Mouse (Mus musculus) hindbrain, postnatal 0 days (tissue): ENCODE results near the gene Usp27x. TPM values are rescaled to one million over a fixed set of nuclear protein-coding genes. Genes with fewer than 3 reads are reported as not detected.

Source experiments
- ATAC-seq: fragments of 200-750 bp; cut with Nextera tagmentation; 2 replicates; pipeline ENCODE4 v1.8.0; 2017; ENCODE audit warnings: mild to moderate bottlenecking, moderate TSS enrichment, moderate library complexity
- DNase-seq: peaks from one replicate; pipeline ENCODE4 v3.0.0-alpha.2; 2015; ENCODE audit warnings: low spot score
- H3K27ac ChIP-seq: fragments of 300-500 bp; sonication (generic); 2 replicates; pipeline ENCODE4 v1.5.1; 2014; ENCODE audit warnings: mild to moderate bottlenecking
- H3K27me3 ChIP-seq: fragments of 300-500 bp; sonication (generic); 2 replicates; pipeline ENCODE4 v1.6.1; 2014; ENCODE audit warnings: low read length, mixed read lengths; ENCODE audit not compliant: insufficient read depth
- H3K36me3 ChIP-seq: fragments of 300-500 bp; sonication (generic); 2 replicates; pipeline ENCODE4 v1.6.1; 2014; ENCODE audit warnings: low read length, mixed read lengths; ENCODE audit not compliant: insufficient read depth
- H3K4me1 ChIP-seq: fragments of 300-500 bp; sonication (generic); 2 replicates; pipeline ENCODE4 v1.6.1; 2014; ENCODE audit warnings: antibody characterized with exemption, low read length, mixed read lengths; ENCODE audit not compliant: insufficient read depth
- H3K4me2 ChIP-seq: fragments of 300-500 bp; sonication (generic); 2 replicates; pipeline ENCODE4 v1.6.1; 2014; ENCODE audit warnings: low read depth, mild to moderate bottlenecking, low read length, moderate library complexity, mixed read lengths
- H3K4me3 ChIP-seq: fragments of 300-500 bp; sonication (generic); 2 replicates; pipeline ENCODE4 v1.5.1; 2014; ENCODE audit warnings: low read length
- H3K9ac ChIP-seq: fragments of 300-500 bp; sonication (generic); replicated peaks from 2 replicates; pipeline ENCODE4 v1.6.1; 2014; ENCODE audit warnings: mild to moderate bottlenecking, low read length, moderate library complexity, mixed read lengths
- H3K9me3 ChIP-seq: fragments of 300-500 bp; sonication (generic); 2 replicates; pipeline ENCODE4 v1.6.1; 2016; ENCODE audit warnings: low read length, mixed read lengths
- CTCF ChIP-seq: IDR thresholded peaks from 2 replicates; pipeline ENCODE4 v1.5.1; 2016; ENCODE audit warnings: antibody characterized with exemption, control low read depth, low read depth
- WGBS: fragments of 180-500 bp; shearing (Covaris S2); extraction: QIAGEN DNeasy Blood & Tissue Kit; methylation state at CpG from one replicate; pipeline ENCODE4 v1.1.7; 2014; 5-methylcytosine and 5-hydroxymethylcytosine counted together
- polyA plus RNA-seq: library from polyadenylated mRNA; unstranded; fragments of >200 nt; fragmentation: Nextera tagmentation; extraction: Ambion mirVana; gene quantifications from 2 replicates; pipeline ENCODE4 v1.2.1, GENCODE M21; 2015
- total RNA-seq: library from RNA; depleted of rRNA; stranded (reverse); fragments of >200 nt; gene quantifications from 2 replicates; pipeline ENCODE4 v1.2.3, GENCODE M21; 2014; rRNA removed

Usp27x gene
- total RNA-seq: 8.5 and 11.3 TPM in 2 replicates
- 2.0 and 2.2 TPM in 2 replicates for polyA plus RNA-seq

GRCm38 (mm10) chrX:7375716-7376480 is at the start of gene Usp27x:
TSS of gene Usp27x (minus strand) at chrX:7375830.
- peak; percentile 58 for TF ChIP-seq CTCF
- Histone ChIP-seq H3K9ac (peak within 1 kb of the TSS; percentile 61), H3K4me2 (peak within 1 kb of the TSS; percentile 65), H3K36me3 (no peaks in the 10 kb centered on the region), H3K27me3 (no peaks in the 10 kb centered on the region), H3K4me3 (peak within 1 kb of the TSS; percentile 50), H3K27ac (peak within 1 kb of the TSS; percentile 84), H3K9me3 (no peaks in the 10 kb centered on the region; the same call in 1 of the 2 replicates), H3K4me1 (no peaks in the 10 kb centered on the region)
- WGBS: 24% methylated on average over 49 of the region's 51 CpGs
- ATAC-seq: peak; percentile 89
- peak; percentile 79 for DNase-seq

- no peaks in the 10 kb centered on the region for H3K36me3 ChIP-seq
- H3K4me3 ChIP-seq: peak overlapping the region; percentile 38
- no peak overlapping the region for H3K9ac ChIP-seq
- TF ChIP-seq CTCF: peak; percentile 80
- peak; percentile 82 for ATAC-seq
- no peak overlapping the region for H3K27ac ChIP-seq
- no peaks in the 10 kb centered on the region for H3K27me3 ChIP-seq
- H3K9me3 ChIP-seq: no peaks in the 10 kb centered on the region
- 31% methylated on average over 26 of the region's 26 CpGs for WGBS
- peak overlapping the region; percentile 67 for H3K4me2 ChIP-seq
- no peaks in the 10 kb centered on the region for H3K4me1 ChIP-seq
- peak; percentile 83 for DNase-seq
Observed at GRCm38 (mm10) chrX:7422691-7423111, 47.1 kb upstream of the Usp27x start.

GRCm38 (mm10) chrX:7422166-7422565 is 46.5 kb upstream of the Usp27x start:
- no peaks in the 10 kb centered on the region for H3K27me3 ChIP-seq
- no peaks in the 10 kb centered on the region for H3K36me3 ChIP-seq
- 78% methylated on average over 6 of the region's 6 CpGs for WGBS
- DNase-seq (no peak), ATAC-seq (no peak)
- peak overlapping the region; percentile 67 for H3K4me2 ChIP-seq
- H3K27ac ChIP-seq: no peak overlapping the region
- TF ChIP-seq CTCF: no peak
- H3K4me1 ChIP-seq: no peaks in the 10 kb centered on the region
- H3K9me3 ChIP-seq: no peaks in the 10 kb centered on the region
- no peak overlapping the region for H3K9ac ChIP-seq
- peak overlapping the region; percentile 38 for H3K4me3 ChIP-seq

GRCm38 (mm10) chrX:7421016-7421415 is 45.4 kb upstream of the Usp27x start:
- peak; percentile 92 for DNase-seq
- Histone ChIP-seq H3K4me3 (no peak overlapping the region), H3K4me1 (no peaks in the 10 kb centered on the region), H3K9me3 (no peaks in the 10 kb centered on the region), H3K27ac (no peak overlapping the region), H3K36me3 (no peaks in the 10 kb centered on the region), H3K9ac (no peak overlapping the region), H3K4me2 (peak overlapping the region; percentile 27; the same call in 1 of the 2 replicates), H3K27me3 (no peaks in the 10 kb centered on the region)
- TF ChIP-seq CTCF: peak; percentile 84
- peak; percentile 66 for ATAC-seq
- 28% methylated on average over 3 of the region's 3 CpGs for WGBS

GRCm38 (mm10) chrX:7416178-7416871 is 40.7 kb upstream of the Usp27x start:
- H3K27me3 ChIP-seq: no peaks in the 10 kb centered on the region
- peak; percentile 88 for ATAC-seq
- no peaks in the 10 kb centered on the region for H3K4me1 ChIP-seq
- DNase-seq: peak; percentile 82
- H3K36me3 ChIP-seq: no peaks in the 10 kb centered on the region
- 0 out of 2 replicates have a peak overlapping the region, but pooled peaks have one; percentile 34 for H3K27ac ChIP-seq
- no peaks in the 10 kb centered on the region for H3K9me3 ChIP-seq
- 0 out of 2 replicates have a peak overlapping the region, but pooled peaks have one; percentile 10 for H3K4me2 ChIP-seq
- no peak overlapping the region for H3K9ac ChIP-seq
- 39% methylated on average over 12 of the region's 12 CpGs for WGBS
- H3K4me3 ChIP-seq: no peak overlapping the region
- TF ChIP-seq CTCF: no peak

GRCm38 (mm10) chrX:7415308-7415707 is 39.7 kb upstream of the Usp27x start:
- TF ChIP-seq CTCF: no peak
- WGBS: 90% methylated on average over 6 of the region's 6 CpGs
- H3K4me1 ChIP-seq: no peaks in the 10 kb centered on the region
- no peak overlapping the region for H3K4me3 ChIP-seq
- H3K9ac ChIP-seq: no peak overlapping the region
- no peaks in the 10 kb centered on the region for H3K36me3 ChIP-seq
- DNase-seq: no peak
- no peaks in the 10 kb centered on the region for H3K27me3 ChIP-seq
- no peak overlapping the region for H3K4me2 ChIP-seq
- no peaks in the 10 kb centered on the region for H3K9me3 ChIP-seq
- no peak overlapping the region for H3K27ac ChIP-seq
- ATAC-seq: no peak
